Mouse (Mus musculus): ENCODE measurements around the gene Cntnap5b.

- TF ChIP-seq MAFK (IDR thresholded peaks at IDR 0.05; ENCODE audit: insufficient read depth, low read depth, low read length) (no peak), HCFC1 (IDR thresholded peaks at IDR 0.05; ENCODE audit: borderline replicate concordance, insufficient read depth, low read length) (no peak), CHD2 (IDR thresholded peaks at IDR 0.05; ENCODE audit: low read depth, low read length) (no peak), ZC3H11A (IDR thresholded peaks at IDR 0.05; ENCODE audit: borderline replicate concordance, low read depth, low read length) (no peak)
These were observed 691.3 kb downstream of the Cntnap5b start for GRCm38 (mm10) chr1:100463877-100464276.

All from ES-E14 (cell line).